Mouse (Mus musculus): ENCODE measurements around the gene Sim2. TPM values are rescaled to one million over a fixed set of nuclear protein-coding genes. Genes with fewer than 3 reads are reported as not detected.

Sim2 gene
- polyA plus RNA-seq, 1 experiment from 2014 or later: not detected

DNA sequence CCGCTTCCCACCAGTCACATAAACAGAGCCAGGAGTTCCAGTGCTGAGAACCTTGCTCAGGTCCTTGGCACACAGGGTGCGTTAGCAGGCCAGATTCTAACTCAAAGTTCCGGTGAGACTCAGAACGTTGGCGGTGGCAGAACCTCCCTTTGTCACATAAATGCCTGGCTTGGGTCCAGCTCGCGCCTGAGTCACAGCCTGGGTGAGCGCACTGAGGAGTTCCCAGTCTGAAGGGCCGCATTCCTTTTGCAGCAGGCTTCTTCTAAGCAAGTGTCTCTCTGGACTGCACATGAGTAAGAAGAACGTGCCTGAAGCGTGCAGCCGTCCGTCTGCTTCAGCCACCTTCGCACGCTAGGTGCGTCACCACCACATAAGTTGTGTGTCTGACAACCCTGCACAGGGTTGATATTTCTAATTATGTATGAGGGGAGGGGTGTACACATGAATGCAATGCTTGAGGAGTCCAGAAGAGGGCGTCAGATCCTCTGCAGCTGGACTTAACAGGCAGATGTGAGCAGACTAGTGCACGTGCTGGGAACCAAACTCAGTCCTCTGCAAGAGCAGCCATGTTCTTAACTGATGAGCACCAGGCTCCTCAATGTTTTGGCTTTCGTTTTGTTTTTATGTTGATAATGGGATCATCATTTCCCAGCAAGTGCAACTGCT lies 9.2 kb upstream of the Sim2 start:
- no peaks in the 10 kb centered on the region for H3K36me3 ChIP-seq (ENCODE audit: insufficient read depth, low read length)
- no peaks in the 10 kb centered on the region for H3K4me1 ChIP-seq (ENCODE audit: insufficient read depth, low read depth, low read length)
- no peak overlapping the region for H3K4me3 ChIP-seq (ENCODE audit: low read depth, low read length)
- no peak overlapping the region for H3K4me2 ChIP-seq (replicated peaks; ENCODE audit: low read depth, low read length)
- ATAC-seq (peak; percentile 88), DNase-seq (ENCODE audit: low spot score) (peak; percentile 61)
- no peaks in the 10 kb centered on the region for H3K9me3 ChIP-seq (ENCODE audit: low read length)
- peaks cover 30% of the 10 kb centered on the region for H3K27me3 ChIP-seq (replicated peaks; ENCODE audit: insufficient read depth, low read length)
- no peak overlapping the region for H3K9ac ChIP-seq (replicated peaks; ENCODE audit: low read depth)
- WGBS: 33% methylated on average over 19 of the region's 19 CpGs
- H3K27ac ChIP-seq (ENCODE audit: low read length): no peak overlapping the region
- no peak for TF ChIP-seq EP300 (IDR thresholded peaks at IDR 0.05)
- peak; percentile 46 for TF ChIP-seq CTCF (IDR thresholded peaks at IDR 0.05)

GRCm38 (mm10) chr16:94078318-94079074 lies 6.2 kb upstream of the Sim2 start:
- Histone ChIP-seq H3K27me3 (replicated peaks; ENCODE audit: insufficient read depth, low read length) (peaks cover 59% of the 10 kb centered on the region), H3K4me2 (replicated peaks; ENCODE audit: low read depth, low read length) (no peak overlapping the region), H3K27ac (ENCODE audit: low read length) (no peak overlapping the region), H3K4me1 (ENCODE audit: insufficient read depth, low read depth, low read length) (no peaks in the 10 kb centered on the region), H3K9me3 (ENCODE audit: low read length) (no peaks in the 10 kb centered on the region), H3K9ac (replicated peaks; ENCODE audit: low read depth) (no peak overlapping the region), H3K36me3 (ENCODE audit: insufficient read depth, low read length) (no peaks in the 10 kb centered on the region), H3K4me3 (ENCODE audit: low read depth, low read length) (no peak overlapping the region)
- WGBS: 3% methylated on average over 22 of the region's 23 CpGs
- TF ChIP-seq EP300 (IDR thresholded peaks at IDR 0.05): no peak
- no peak for TF ChIP-seq CTCF (IDR thresholded peaks at IDR 0.05)
- ATAC-seq (no peak), DNase-seq (ENCODE audit: low spot score) (no peak)

DNA sequence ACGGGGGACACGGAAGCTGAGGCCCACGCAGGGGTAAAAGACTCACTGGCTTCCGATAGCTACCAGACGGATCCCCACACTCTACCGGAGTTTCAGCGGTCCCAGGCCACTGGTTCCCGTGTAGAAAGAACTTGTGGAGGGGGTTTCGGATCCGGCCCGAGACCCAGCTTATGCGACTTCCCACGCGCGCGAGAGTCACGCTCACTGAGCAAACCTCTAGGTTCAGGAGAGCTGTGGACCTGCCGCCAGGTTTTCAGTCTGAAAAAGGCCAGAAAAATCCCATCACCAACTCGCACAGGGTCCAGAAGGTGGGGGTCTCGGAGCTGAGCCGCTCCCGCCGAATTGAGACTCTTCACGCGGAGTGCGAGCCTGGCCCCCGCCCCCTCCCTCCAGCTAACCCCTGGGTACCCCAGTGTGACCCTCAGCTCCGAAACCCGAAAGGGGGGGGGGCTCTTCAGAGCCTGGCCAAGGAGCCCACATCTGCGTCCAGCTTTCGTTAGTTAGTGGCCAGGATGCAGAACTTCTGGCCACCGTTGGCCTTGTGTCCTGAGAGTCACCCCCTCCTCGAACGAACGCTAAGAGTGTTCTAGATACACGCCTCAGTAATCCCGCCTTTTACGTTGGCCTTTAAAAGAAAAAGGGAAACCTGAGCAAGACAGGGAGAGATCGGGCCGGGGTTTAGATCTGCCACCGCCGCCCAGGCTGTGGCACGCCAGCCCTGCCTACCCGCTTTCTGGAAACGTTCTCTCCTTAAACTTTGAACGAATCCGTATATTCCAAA lies 5.5 kb upstream of the Sim2 start:
- Histone ChIP-seq H3K4me2 (replicated peaks; ENCODE audit: low read depth, low read length) (no peak overlapping the region), H3K36me3 (ENCODE audit: insufficient read depth, low read length) (no peaks in the 10 kb centered on the region), H3K27ac (ENCODE audit: low read length) (no peak overlapping the region), H3K9me3 (ENCODE audit: low read length) (no peaks in the 10 kb centered on the region), H3K9ac (replicated peaks; ENCODE audit: low read depth) (no peak overlapping the region), H3K4me1 (ENCODE audit: insufficient read depth, low read depth, low read length) (no peaks in the 10 kb centered on the region), H3K4me3 (ENCODE audit: low read depth, low read length) (no peak overlapping the region), H3K27me3 (replicated peaks; ENCODE audit: insufficient read depth, low read length) (peaks cover 67% of the 10 kb centered on the region)
- DNase-seq (ENCODE audit: low spot score): no peak
- no peak for ATAC-seq
- TF ChIP-seq EP300 (IDR thresholded peaks at IDR 0.05) (no peak), CTCF (IDR thresholded peaks at IDR 0.05) (no peak)
- 2% methylated on average over 47 of the region's 47 CpGs for WGBS

GRCm38 (mm10) chr16:94079856-94080555 lies 4.7 kb upstream of the Sim2 start:
- Histone ChIP-seq H3K27me3 (replicated peaks; ENCODE audit: insufficient read depth, low read length) (peaks cover 74% of the 10 kb centered on the region), H3K4me2 (replicated peaks; ENCODE audit: low read depth, low read length) (no peak overlapping the region), H3K4me1 (ENCODE audit: insufficient read depth, low read depth, low read length) (peaks cover 3% of the 10 kb centered on the region; the same call in 1 of the 2 replicates), H3K27ac (ENCODE audit: low read length) (no peak overlapping the region), H3K9ac (replicated peaks; ENCODE audit: low read depth) (no peak overlapping the region), H3K9me3 (ENCODE audit: low read length) (no peaks in the 10 kb centered on the region), H3K36me3 (ENCODE audit: insufficient read depth, low read length) (no peaks in the 10 kb centered on the region), H3K4me3 (ENCODE audit: low read depth, low read length) (no peak overlapping the region)
- ATAC-seq: no peak
- no peak for DNase-seq (ENCODE audit: low spot score)
- 5% methylated on average over 13 of the region's 13 CpGs for WGBS
- TF ChIP-seq CTCF (IDR thresholded peaks at IDR 0.05): no peak
- TF ChIP-seq EP300 (IDR thresholded peaks at IDR 0.05): no peak

DNA sequence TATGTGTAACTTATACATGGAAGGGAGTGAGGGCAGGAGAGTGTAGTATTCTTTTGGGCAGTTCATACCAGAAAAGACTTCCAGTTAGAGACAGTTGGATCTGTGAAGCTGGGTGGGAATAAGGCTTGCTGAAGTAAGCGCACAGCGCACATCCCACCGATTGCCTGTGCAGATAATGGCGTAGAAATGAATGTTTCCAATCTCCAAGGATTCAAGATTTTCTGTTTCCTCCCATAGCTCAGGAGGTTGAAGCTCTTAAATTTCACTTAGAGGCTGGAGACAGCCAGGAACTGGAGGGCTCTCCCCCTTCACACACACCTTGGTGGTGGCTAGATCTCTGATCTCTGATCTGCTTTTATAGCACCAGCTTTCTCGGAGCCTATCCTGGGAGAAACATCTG lies 3.1 kb upstream of the Sim2 start:
- no peak for ATAC-seq
- Histone ChIP-seq H3K4me1 (ENCODE audit: insufficient read depth, low read depth, low read length) (peaks cover 12% of the 10 kb centered on the region; the same call in 1 of the 2 replicates), H3K9ac (replicated peaks; ENCODE audit: low read depth) (no peak overlapping the region), H3K27me3 (replicated peaks; ENCODE audit: insufficient read depth, low read length) (peaks cover 88% of the 10 kb centered on the region), H3K4me3 (ENCODE audit: low read depth, low read length) (no peak overlapping the region), H3K9me3 (ENCODE audit: low read length) (no peaks in the 10 kb centered on the region), H3K36me3 (ENCODE audit: insufficient read depth, low read length) (no peaks in the 10 kb centered on the region), H3K4me2 (replicated peaks; ENCODE audit: low read depth, low read length) (no peak overlapping the region), H3K27ac (ENCODE audit: low read length) (no peak overlapping the region)
- no peak for DNase-seq (ENCODE audit: low spot score)
- WGBS: 18% methylated on average over 5 of the region's 5 CpGs
- TF ChIP-seq CTCF (IDR thresholded peaks at IDR 0.05): no peak
- no peak for TF ChIP-seq EP300 (IDR thresholded peaks at IDR 0.05)
